Comparison of ENCODE assay signal across 8 mouse cellular contexts in genomic region chr3:133516137-133516536, GRCm38 (mm10). TPM values are rescaled to one million over a fixed set of nuclear protein-coding genes. Genes with fewer than 3 reads are reported as not detected.
DNase-seq lines count a peak whose midpoint lies in the region; ATAC-seq and TF ChIP-seq lines count a peak whose summit lies in the region.

No protein-coding gene starts in this region.

- DNase-seq in adrenal gland, postnatal 14 days, result peak; percentile 88
- peak; percentile 59 for DNase-seq in gastrocnemius, adult 2 months
- peak; percentile 81 for DNase-seq in kidney, postnatal 14 days
- DNase-seq in urinary bladder, postnatal 4 days (ENCODE audit: low spot score in 2 of 2), result peak; percentile 32 to 64
- DNase-seq in natural killer cell, adult 2 months (ENCODE audit: low spot score in 2 of 2), result no peak
- no peak for DNase-seq in embryo, embryonic 10.5 days (ENCODE audit: low spot score)

- H3K4me1 ChIP-seq in midbrain, embryonic 15.5 days, result no peaks in the 10 kb centered on the region
- H3K4me1 ChIP-seq in midbrain, embryonic 13.5 days (replicated peaks), result no peaks in the 10 kb centered on the region

- no peak overlapping the region for H3K27ac ChIP-seq in midbrain, embryonic 15.5 days
- no peak overlapping the region for H3K27ac ChIP-seq in midbrain, embryonic 13.5 days
- peak overlapping the region; percentile 24; the same call in 1 of the 2 replicates for H3K27ac ChIP-seq in gastrocnemius, adult 2 months

- peak; percentile 21; the same call in 1 of the 2 replicates for TF ChIP-seq CTCF in gastrocnemius, adult 2 months (IDR thresholded peaks at IDR 0.05)

- no peaks in the 10 kb centered on the region for H3K9me3 ChIP-seq in midbrain, embryonic 15.5 days
- no peaks in the 10 kb centered on the region for H3K9me3 ChIP-seq in midbrain, embryonic 13.5 days

- peak; percentile 50 for ATAC-seq in midbrain, embryonic 15.5 days (replicated peaks)
- no peak for ATAC-seq in midbrain, embryonic 13.5 days

- peaks cover 7% of the 10 kb centered on the region; the same call in 1 of the 2 replicates for H3K36me3 ChIP-seq in midbrain, embryonic 15.5 days (replicated peaks)
- peaks cover 28% of the 10 kb centered on the region for H3K36me3 ChIP-seq in midbrain, embryonic 13.5 days

- H3K9ac ChIP-seq in midbrain, embryonic 15.5 days, result no peak overlapping the region
- H3K9ac ChIP-seq in midbrain, embryonic 13.5 days (replicated peaks), result no peak overlapping the region

- intact Hi-C loops in gastrocnemius, adult 2 months (cut with DNase I), result loop anchor here (10.0 kb wide), 1 partner anchor 79 kb away; no protein-coding TSS in a partner anchor

- 67% methylated on average over 6 of the region's 6 CpGs for WGBS in midbrain, embryonic 15.5 days
- WGBS in midbrain, embryonic 13.5 days, result 84% methylated on average over 6 of the region's 6 CpGs

- no peak overlapping the region for H3K4me3 ChIP-seq in midbrain, embryonic 15.5 days
- no peak overlapping the region for H3K4me3 ChIP-seq in midbrain, embryonic 13.5 days (replicated peaks)
- no peak overlapping the region for H3K4me3 ChIP-seq in gastrocnemius, adult 2 months

- H3K4me2 ChIP-seq in midbrain, embryonic 15.5 days, result no peak overlapping the region
- H3K4me2 ChIP-seq in midbrain, embryonic 13.5 days (replicated peaks), result no peak overlapping the region

- H3K27me3 ChIP-seq in midbrain, embryonic 15.5 days (replicated peaks), result no peaks in the 10 kb centered on the region
- no peaks in the 10 kb centered on the region for H3K27me3 ChIP-seq in midbrain, embryonic 13.5 days

RNA-seq across cellular contexts. Expression of gene Tet2, which starts 28.8 kb away (rescaled TPM):
- 23.0 and 25.4 TPM in 2 replicates for polyA plus RNA-seq in midbrain, embryonic 15.5 days (2015; fragmentation: Nextera tagmentation; extraction: Ambion mirVana)
- 29.7 and 31.4 TPM in 2 replicates for polyA plus RNA-seq in midbrain, embryonic 13.5 days (2015; fragmentation: Nextera tagmentation; extraction: Ambion mirVana)
- 44.7 and 48.2 TPM in 2 replicates for total RNA-seq in adrenal gland, postnatal 14 days (2021)
- 10 to 100 TPM; 16.4 to 29.2 TPM for total RNA-seq in gastrocnemius, adult 2 months (2021)

Comparison
In these comparisons a context has a peak if more than half of its experiments do, and no peak if none do; other contexts are left out.
1. DNase-seq: peak in adrenal gland, postnatal 14 days (single experiment), gastrocnemius, adult 2 months (single experiment), kidney, postnatal 14 days (single experiment) and urinary bladder, postnatal 4 days (2 of 2); none in natural killer cell, adult 2 months (0 of 2) and embryo, embryonic 10.5 days (single experiment).